Mouse (Mus musculus): ENCODE data around the gene Pcf11.

The Pcf11 gene

DNA sequence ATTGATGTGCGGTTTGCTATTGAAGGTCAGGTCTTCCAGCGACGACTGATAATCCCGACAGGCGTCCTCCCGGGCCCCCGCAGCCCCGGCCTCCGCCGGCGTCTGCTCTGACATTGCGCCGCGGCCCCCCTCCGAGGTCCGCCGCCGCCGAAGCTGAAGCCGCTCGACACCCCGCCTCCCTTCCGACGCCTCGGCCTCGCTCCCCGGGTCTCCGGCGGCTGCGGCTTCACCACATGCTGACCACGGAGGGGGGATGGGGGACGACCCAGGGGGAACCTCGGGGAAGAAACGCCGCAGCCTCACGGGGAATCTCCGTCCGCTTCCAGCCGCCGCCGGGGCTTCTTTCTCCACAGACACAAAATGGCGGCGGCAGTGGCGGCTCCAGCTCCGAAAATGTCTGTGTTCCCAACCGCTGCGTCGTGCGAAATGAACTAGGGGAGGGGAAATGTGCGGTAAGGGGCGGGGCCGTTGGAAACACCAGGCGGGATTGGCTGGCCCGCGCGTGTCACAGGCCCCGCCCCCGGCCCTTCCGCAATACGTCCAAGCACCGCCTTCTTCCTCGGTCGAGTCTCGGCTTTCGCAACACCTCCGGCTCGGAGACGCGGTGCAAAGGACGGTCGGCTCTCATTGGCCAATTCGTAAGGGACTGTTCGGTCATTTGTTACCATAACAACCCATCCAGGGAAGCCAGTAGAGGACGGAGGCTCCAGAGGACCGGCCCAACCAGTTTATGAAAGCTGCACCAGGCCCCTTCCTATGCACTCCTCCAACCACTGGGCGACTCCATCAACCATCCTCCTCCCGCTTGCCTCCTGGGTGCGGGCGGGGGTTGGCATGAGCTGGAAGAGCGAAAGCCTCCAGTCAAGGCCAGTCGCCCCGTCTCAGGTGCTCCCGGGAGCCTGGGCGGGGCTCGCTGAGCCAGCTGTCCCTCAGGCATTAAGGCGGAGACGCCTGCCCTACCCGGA, at the start of gene Pcf11:
TSS of gene Pcf11 (minus strand) at position 428 of the 965 bp plus-strand sequence.
- DNase-seq (ENCODE audit: extremely low read depth, low read depth, low spot score) = peak; percentile 94

DNA sequence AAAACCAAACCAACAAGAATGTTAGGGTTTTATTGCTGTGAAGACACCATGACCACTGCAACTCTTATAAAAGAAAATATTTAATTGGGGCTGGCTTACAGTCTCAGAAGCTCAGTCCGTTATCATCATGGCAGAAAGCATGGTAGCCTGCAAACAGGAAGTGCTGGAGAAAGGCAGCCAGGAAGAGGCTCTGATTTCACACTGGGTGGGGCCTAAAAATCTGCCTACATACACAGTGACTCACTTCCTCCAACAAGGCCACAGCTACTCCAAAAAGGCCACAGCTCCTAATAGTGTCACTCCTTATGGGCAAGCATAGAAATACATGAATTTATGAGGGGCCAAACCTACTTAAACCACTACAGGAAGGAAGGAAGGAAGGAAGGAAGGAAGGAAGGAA, 45.3 kb upstream of the Pcf11 start:
- DNase-seq (ENCODE audit: extremely low read depth, low read depth, low spot score) = no peak

DNA sequence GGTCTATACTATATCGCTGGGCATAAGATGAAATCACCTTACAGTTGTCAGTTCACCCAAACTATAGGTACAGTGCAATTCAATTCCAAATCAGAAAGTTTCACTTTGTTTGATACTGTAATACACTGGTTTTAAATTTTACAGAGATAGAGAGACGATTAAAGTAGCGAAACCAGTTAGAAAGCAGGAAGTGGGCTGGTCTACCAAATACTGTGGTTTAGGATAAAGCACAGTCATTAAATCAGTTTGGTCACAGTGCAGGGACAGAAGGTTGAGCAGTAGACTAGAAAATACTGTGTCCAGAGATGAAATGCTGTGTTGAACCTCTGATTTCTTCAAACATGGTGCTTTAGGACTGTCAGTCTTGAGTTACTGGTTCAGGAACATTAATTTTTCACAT, 41.9 kb upstream of the Pcf11 start:
- no peak for DNase-seq (ENCODE audit: extremely low read depth, low read depth, low spot score)

DNA sequence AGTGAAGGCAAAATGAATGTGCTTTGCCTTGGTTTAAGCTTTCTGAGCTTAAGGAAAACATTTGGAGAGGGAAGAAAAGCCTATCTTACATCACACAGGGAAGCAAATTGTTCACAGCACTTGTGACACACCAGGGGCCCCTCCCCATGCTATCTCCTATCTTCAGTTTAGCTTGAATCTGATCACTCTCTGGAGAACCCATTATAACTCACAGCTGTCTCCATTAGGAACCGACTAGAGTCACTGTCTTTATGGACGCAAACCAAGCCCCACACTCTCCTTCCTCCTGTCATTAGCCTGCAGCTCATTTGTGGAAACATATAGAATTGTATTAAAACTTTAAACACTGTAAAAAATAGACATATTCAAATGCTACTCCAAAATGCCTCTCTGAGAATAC, 39.8 kb upstream of the Pcf11 start:
- no peak for DNase-seq (ENCODE audit: extremely low read depth, low read depth, low spot score)

DNA sequence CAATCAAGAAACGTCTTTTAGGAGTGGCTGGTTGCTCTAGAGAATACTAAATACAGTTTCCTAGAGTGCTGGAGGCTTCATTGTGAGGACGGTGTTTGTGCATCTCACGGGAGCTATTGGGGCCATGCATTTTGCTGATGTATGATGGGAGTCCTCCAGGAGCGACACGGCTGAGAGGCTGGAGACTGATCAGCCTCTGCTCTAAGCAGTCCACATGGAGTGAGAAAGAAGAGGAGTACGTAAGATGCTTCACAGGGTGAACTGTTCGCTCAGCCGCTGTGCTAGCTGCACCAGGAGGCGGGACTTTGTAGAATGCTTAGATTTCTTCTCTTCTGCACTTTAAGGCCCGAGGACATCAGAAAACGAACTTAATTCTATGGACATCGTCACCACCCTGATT, 37.0 kb upstream of the Pcf11 start:
- DNase-seq (ENCODE audit: extremely low read depth, low read depth, low spot score) = no peak

DNA sequence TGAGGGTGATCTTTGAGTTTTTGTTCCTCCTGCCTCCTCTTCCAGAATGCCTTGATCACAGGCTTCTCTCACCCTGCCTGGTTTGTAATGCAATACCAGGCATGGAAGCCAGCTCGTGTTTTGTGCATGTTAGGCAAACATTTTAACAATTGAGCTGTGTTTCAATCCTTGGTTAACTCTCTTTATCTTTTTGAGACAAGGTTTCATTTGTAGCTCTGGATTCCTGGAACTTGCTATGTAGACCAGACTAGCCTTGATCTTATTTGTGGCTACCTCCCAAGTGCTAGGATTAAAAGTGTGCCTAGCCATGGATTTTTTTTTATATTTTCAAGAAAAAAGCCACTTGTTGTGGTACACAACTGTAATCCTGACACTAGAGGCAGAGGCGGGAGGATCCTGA, 35.8 kb upstream of the Pcf11 start:
- no peak for DNase-seq (ENCODE audit: extremely low read depth, low read depth, low spot score)

DNA sequence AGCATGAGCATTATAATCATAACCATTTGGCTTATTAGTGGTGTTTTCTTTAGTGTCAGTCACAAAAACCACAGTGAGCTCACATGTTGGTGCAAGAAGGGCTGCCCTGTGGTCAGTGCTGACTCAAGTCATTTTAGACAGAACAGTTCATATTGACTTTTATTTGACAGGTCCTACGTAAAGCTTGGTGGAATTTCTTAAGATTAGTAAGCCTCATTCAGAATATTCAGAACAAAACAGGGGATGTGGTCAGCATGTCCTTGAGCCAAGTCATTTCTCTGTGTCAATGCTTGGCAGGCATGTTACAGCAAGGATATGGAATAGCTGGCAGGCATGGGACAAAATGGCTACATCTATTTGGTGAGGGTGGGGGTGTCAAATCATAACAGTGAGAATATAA, 33.9 kb upstream of the Pcf11 start:
- no peak for DNase-seq (ENCODE audit: extremely low read depth, low read depth, low spot score)

DNA sequence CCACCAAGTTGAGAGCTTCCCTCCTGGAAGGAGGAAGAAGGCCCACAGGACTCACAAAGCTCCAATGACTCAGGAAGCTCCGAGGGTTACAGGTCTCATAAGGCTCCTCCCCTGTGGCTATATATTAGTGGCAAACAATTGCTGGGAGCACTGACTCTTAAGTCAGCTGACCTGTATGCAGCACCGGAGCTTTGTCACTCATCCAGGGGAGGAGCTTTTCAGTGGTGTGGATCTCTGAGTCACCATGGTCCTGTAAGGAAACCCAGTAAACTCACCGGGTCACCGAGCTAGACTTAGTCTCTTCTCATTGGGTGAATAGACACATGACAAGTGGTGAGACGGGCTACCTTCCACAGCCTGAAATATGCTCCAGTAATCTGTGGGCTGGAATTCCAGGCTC, 29.0 kb upstream of the Pcf11 start:
- no peak for DNase-seq (ENCODE audit: extremely low read depth, low read depth, low spot score)

DNA sequence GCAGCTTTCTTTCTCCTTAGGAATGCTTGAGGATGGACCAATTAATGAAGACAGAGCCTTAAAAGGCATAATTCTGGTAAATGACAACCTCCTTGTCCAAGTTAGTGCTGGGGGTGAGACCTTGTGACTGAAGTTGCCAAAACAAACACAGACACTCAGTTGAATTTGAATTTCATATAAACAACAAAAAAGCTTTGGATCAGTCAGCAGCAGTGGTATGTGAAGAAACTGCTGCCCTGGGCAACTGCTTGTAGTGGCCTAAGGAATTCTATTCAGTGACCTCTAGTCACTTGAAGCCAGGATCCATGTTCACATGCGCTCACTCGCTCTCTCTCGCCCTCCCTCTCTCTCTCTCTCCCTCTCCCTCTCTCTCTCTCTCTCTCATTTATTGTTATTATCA, 26.7 kb upstream of the Pcf11 start:
- no peak for DNase-seq (ENCODE audit: extremely low read depth, low read depth, low spot score)

DNA sequence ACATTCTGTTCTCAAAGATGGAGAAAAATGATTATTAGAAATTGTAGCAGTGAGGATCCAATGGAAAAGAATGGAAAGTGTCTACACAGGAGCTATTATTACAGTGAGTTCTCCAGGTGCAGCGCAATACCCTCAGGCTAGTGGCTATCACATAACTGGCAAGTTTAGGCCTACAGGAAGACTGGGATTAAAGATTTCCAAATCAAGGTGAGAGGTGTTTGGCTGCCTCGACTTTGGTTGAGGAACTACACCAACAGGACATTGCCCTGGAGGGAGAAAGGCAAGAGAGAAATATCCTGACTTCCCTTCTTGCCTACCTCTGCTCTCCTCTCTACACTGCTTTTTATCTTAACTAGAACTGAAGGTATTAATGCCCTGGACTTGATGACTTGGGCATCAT, 19.4 kb upstream of the Pcf11 start:
- peak; percentile 90 for DNase-seq (ENCODE audit: extremely low read depth, low read depth, low spot score)

DNA sequence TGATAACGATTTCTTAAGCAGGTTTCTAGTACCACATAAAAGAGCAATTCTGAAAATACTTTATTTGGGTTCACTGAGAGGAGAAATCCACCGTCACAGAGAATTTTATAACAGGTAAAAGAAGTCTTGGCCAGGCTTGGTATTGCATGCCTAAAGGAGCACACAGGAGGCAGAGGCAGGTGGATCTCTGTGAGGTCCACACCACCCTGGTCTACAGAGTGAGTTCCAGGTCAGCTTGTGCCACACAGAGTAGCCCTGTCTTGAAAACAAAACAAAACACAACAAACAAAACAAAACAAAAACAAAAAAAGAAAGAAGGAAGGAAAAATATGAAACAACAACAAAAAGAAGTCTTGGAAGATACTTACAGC, 18.6 kb upstream of the Pcf11 start:
- DNase-seq (ENCODE audit: extremely low read depth, low read depth, low spot score) = no peak

DNA sequence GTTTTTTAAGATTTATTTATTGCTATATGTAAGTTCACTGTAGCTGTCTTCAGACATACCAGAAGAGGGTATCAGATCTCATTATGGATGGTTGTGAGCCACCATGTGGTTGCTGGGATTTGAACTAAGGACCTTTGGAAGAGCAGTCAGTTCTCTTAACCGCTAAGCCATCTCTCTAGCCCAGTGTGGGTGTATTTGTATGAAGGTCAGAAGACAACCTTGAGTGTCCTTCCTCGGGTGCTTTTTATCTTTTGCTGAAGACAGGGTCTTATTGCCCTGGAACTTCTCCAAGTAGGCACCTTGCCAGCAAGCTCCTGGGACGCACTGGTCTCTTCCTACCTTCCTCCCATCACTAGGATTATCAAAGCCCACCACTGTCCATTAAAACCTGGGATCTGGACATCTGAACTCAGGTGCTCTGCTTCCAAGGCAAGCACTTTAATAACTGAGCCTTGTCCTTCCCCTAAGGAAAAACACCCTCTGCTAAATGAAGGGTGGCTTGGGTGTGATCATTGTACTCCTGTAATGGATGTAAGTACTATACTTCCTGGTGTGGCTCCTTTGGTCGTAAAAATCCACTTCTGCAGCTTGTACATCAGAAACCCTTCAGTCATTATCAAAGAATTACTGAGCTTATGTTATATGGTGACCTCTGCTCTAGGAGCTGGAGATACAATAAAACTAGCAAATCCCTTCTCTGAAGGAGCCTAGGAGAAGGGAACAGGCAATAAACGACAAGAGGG, 18.0 kb upstream of the Pcf11 start:
- no peak for DNase-seq (ENCODE audit: extremely low read depth, low read depth, low spot score)

DNA sequence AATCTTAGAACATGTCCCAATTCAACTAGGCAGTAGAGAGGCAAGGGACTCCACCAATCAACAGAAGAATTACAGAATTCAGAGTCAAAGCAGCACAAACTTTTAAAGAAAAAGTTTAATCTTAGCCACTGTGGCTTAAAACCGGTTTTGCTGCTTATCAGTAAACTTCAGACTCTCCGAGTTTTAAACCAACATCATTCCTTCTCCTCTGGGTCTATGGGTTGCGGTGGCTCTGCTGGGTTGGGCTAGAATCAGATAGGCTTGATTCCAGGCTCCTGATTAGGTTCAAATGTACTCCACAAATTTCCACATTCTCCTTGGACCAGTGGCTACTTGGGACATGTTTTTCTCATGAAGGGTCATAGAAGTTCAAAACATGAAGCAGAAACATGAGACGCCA, 7.6 kb upstream of the Pcf11 start:
- no peak for DNase-seq (ENCODE audit: extremely low read depth, low read depth, low spot score)

DNA sequence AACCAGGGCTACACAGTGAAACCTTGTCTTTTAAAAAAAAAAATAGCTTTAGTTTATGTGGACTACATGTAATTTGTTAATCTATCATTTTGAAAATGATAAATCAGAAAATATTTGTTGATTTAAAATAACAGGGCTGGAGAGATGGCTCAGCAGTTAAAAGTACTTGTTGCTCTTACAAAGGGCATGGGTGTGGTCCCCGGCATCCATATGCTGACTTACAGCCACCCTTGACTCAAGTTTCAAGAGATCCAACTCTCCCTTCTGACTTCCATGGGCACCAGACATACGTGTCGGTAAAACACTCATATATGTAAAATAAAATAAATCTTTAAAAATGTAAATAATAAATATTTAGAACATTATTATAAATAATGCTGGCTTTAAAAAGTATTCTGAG, 5.4 kb upstream of the Pcf11 start:
- DNase-seq (ENCODE audit: extremely low read depth, low read depth, low spot score) = no peak

DNA sequence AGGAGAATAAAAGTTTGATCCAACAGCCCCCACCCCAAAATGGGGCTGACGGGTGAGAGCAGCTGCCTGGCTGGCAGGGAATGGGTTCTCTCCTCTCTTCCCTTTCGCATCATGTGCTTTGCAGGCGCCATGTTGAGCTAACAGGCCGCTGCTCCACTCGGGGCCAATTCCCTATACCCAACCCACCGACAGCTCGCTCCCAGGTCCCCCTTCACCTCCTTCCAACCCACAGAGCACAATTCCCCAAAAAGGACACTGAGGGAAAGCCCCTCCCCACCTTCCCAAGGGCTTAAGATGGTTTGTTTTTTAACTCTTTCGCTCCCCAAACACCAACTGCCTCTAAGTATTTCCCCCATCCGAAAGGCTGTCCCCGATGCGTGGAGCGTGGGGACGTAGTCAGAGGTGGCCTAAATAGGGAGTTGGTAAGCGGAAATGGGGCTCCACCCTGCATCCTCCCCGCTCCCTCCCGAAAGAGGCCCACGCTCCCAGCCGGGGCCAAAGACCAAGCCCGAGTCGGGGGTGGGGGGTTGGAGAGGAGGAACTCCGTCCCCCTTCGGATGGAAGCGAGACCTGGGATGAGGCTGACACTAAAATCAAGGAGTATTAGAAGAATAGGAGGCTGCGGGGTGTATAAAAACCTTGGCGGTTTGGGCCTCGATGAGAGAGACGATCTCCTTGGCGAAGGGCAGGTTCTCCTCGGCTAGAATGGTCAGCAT, 785 bp downstream of the Pcf11 start:
- no peak for DNase-seq (ENCODE audit: extremely low read depth, low read depth, low spot score)

DNA sequence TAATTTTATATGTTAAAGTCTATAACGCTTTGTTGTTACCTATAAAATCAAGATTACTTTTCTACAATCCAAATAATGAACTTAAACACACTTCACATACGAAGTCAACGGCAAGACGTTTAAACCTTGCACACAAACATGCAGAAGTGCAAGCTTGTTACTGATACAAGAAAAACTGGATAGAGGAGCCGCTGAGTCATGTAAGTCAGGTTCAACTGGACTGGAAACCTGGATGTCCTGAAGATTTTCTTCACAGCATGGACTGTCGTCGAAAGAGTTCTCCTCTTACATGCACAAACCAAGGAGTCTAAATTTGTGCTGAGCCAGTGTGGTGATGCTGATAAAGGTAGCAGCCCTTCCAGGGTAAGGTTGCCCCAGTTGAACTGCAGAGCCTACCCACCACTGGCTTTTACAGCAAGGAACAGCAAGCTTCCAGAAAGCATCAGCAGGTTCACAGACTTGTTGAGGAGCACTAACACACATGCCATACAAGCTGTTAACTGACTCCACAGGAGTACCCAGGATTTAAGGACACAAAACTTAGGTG, 3.4 kb downstream of the Pcf11 start:
- peak; percentile 39 for DNase-seq (ENCODE audit: extremely low read depth, low read depth, low spot score)

DNA sequence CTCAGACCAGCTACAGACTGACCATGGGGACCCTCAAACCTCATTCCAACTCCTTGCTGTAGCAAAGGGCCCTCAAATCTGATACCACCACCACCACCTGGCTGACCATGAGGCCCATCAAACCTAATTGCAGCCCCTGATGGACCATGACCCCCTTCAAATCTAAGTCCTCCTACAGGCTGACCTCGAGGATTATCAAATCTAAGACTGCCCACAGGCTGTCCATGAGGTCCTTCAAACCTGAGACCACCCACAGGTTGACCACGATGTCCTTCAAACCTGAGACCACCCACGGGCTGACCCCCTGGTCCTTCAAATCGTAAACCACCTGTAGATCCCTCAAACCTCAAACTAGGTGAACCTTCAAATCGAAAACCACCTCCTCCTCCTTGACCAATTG, 11.7 kb downstream of the Pcf11 start:
- no peak for DNase-seq (ENCODE audit: extremely low read depth, low read depth, low spot score)

DNA sequence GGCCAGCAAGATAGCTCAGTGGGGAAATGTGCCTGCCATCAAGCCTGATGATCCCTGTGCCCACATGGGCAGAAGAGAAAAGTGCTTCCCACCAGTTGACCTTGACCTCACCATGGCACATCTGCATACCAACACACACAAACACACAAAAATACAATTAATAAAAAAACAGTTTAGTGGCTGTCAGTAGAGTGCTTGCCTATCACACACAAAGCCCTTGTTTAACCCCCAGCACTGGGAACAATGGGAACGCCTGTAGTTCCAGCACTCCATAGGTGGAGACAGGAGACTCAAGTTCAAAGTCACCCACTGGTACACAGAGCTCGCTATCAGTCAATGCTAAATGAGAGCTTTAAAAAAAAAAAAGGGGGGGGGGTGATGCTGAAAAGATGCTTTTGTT, 13.3 kb downstream of the Pcf11 start:
- no peak for DNase-seq (ENCODE audit: extremely low read depth, low read depth, low spot score)

DNA sequence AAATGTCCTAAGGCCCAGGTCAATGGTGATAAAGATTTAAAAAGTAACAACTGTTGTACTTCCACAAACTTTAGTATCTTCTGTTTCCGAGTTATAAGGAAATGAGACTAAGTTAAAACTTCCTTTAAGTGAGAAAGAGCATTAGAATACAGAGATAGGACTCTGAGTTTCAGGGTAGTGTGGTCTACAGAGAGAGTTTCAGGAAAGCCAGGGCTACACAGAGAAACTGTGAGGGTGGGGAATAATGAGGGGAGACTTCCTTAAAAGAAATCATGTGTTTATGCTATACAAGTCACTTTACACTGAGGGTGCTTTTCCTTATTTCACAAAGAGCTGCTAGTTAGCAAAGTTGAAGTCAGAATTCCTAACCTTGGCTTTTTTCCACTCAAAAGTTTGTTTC, 16.4 kb downstream of the Pcf11 start:
- no peak for DNase-seq (ENCODE audit: extremely low read depth, low read depth, low spot score)

DNA sequence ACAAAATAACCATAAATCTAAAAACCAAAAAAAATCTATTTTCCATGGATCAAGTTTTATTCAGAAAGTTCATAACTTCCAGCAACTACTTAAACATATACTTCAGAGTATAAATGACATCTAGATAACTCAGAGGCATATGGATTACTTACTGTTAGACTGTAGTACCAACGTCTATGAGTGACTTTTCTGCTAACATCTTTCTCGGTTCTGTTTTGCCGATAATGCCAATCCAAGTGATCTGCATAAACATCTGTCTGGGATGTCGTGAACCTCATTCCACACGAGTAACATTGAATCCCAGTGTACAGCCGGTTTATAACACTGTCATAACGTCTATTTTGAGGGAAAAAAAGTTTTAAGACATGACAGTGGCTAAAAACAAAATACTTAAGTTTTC, 21.9 kb downstream of the Pcf11 start:
- DNase-seq (ENCODE audit: extremely low read depth, low read depth, low spot score) = no peak

DNA sequence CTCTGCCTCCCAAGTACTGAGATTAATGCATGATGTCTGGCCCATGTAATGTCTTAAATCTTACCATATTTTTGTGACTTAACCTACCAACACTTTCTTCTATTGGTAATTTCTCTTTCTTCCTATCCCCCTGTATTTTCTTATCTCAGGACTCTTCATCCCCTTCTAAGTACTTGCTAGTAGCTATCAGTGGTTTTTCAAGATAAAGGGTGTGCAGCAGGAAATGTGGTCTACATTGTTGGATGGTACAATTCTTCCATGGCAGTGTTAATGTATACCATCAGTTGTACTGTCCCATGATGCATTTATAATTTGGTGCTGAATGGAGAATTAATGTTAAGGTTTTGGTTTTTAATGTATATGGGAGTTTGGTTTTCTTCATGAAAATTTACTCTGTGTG, 27.4 kb downstream of the Pcf11 start:
- DNase-seq (ENCODE audit: extremely low read depth, low read depth, low spot score) = no peak
